Mouse (Mus musculus) brown adipose tissue, adult 24 weeks (tissue): Measurements from ENCODE around the gene 1700018B08Rik. TPM values are rescaled to one million over a fixed set of nuclear protein-coding genes. Genes with fewer than 3 reads are reported as not detected.

Experiments used
- H3K27ac ChIP-seq: fragments of 200-500 bp; replicated peaks from 2 replicates; pipeline ENCODE4 v1.5.1; 2012; ENCODE audit warnings: low read depth, mild to moderate bottlenecking, low read length
- H3K4me1 ChIP-seq: fragments of 200-500 bp; 2 replicates; pipeline ENCODE4 v1.6.1; 2012; ENCODE audit warnings: low read length, mixed read lengths; ENCODE audit not compliant: control insufficient read depth, insufficient read depth, insufficient read length
- H3K4me3 ChIP-seq: fragments of 200-500 bp; 2 replicates; pipeline ENCODE4 v1.5.1; 2012; ENCODE audit warnings: low read depth, mild to moderate bottlenecking, low read length, moderate library complexity; ENCODE audit not compliant: insufficient read depth
- polyA plus RNA-seq: library from polyadenylated mRNA; stranded (reverse); fragments of >200 nt; gene quantifications from 2 replicates; pipeline ENCODE4 v1.2.4, GENCODE M21; 2012; ENCODE audit not compliant: missing spikeins, insufficient read depth, insufficient read length

1700018B08Rik gene
- polyA plus RNA-seq, 1 experiment: not detected

- Histone ChIP-seq H3K4me1 (no peaks in the 10 kb centered on the region), H3K27ac (no peak overlapping the region), H3K4me3 (no peak overlapping the region)
Observed at GRCm38 (mm10) chr8:121551065-121551985, 7.2 kb upstream of the 1700018B08Rik start.

- Histone ChIP-seq H3K4me1 (no peaks in the 10 kb centered on the region), H3K27ac (no peak overlapping the region), H3K4me3 (no peak overlapping the region)
Observed at GRCm38 (mm10) chr8:121550056-121550455, 5.9 kb upstream of the 1700018B08Rik start.

- Histone ChIP-seq H3K4me3 (no peak overlapping the region), H3K4me1 (no peaks in the 10 kb centered on the region), H3K27ac (no peak overlapping the region)
Observed at GRCm38 (mm10) chr8:121547132-121547531, 3.0 kb upstream of the 1700018B08Rik start.

GRCm38 (mm10) chr8:121544936-121545335, 816 bp upstream of the 1700018B08Rik start:
- Histone ChIP-seq H3K4me3 (no peak overlapping the region), H3K4me1 (no peaks in the 10 kb centered on the region), H3K27ac (no peak overlapping the region)

GRCm38 (mm10) chr8:121542901-121543300, 1.2 kb downstream of the 1700018B08Rik start:
- H3K27ac ChIP-seq: no peak overlapping the region
- no peak overlapping the region for H3K4me3 ChIP-seq
- no peaks in the 10 kb centered on the region for H3K4me1 ChIP-seq

- no peak overlapping the region for H3K4me3 ChIP-seq
- no peak overlapping the region for H3K27ac ChIP-seq
- H3K4me1 ChIP-seq: no peaks in the 10 kb centered on the region
Observed at GRCm38 (mm10) chr8:121541862-121542261, 2.3 kb downstream of the 1700018B08Rik start.

- Histone ChIP-seq H3K4me1 (no peaks in the 10 kb centered on the region), H3K27ac (no peak overlapping the region), H3K4me3 (no peak overlapping the region)
Observed at GRCm38 (mm10) chr8:121532381-121532780, 11.7 kb downstream of the 1700018B08Rik start.

GRCm38 (mm10) chr8:121530639-121531038, 13.5 kb downstream of the 1700018B08Rik start:
- Histone ChIP-seq H3K4me3 (no peak overlapping the region), H3K4me1 (no peaks in the 10 kb centered on the region), H3K27ac (no peak overlapping the region)

- Histone ChIP-seq H3K27ac (no peak overlapping the region), H3K4me3 (no peak overlapping the region), H3K4me1 (no peaks in the 10 kb centered on the region)
Observed at GRCm38 (mm10) chr8:121528790-121529189, 15.3 kb downstream of the 1700018B08Rik start.

GRCm38 (mm10) chr8:121527751-121528150, 16.4 kb downstream of the 1700018B08Rik start:
- Histone ChIP-seq H3K4me3 (no peak overlapping the region), H3K4me1 (no peaks in the 10 kb centered on the region), H3K27ac (no peak overlapping the region)

- Histone ChIP-seq H3K4me1 (no peaks in the 10 kb centered on the region), H3K27ac (no peak overlapping the region), H3K4me3 (no peak overlapping the region)
Observed at GRCm38 (mm10) chr8:121526811-121527550, 17.1 kb downstream of the 1700018B08Rik start.

- Histone ChIP-seq H3K27ac (no peak overlapping the region), H3K4me3 (no peak overlapping the region), H3K4me1 (no peaks in the 10 kb centered on the region)
Observed at GRCm38 (mm10) chr8:121525111-121525818, 18.9 kb downstream of the 1700018B08Rik start.

- Histone ChIP-seq H3K4me1 (no peaks in the 10 kb centered on the region), H3K27ac (no peak overlapping the region)
Observed at GRCm38 (mm10) chr8:121513429-121513828, 30.7 kb downstream of the 1700018B08Rik start.

GRCm38 (mm10) chr8:121511751-121512150, 32.4 kb downstream of the 1700018B08Rik start:
- H3K27ac ChIP-seq: no peak overlapping the region
- no peaks in the 10 kb centered on the region for H3K4me1 ChIP-seq
- H3K4me3 ChIP-seq: no peak overlapping the region

More at GRCm38 (mm10) chr8:121513429-121513828, 30.7 kb downstream of the 1700018B08Rik start:
- H3K4me3 ChIP-seq: no peak overlapping the region

GRCm38 (mm10) chr8:121497621-121498020, 46.5 kb downstream of the 1700018B08Rik start:
- Histone ChIP-seq H3K4me3 (no peak overlapping the region), H3K4me1 (no peaks in the 10 kb centered on the region), H3K27ac (no peak overlapping the region)
